8 mouse cellular contexts compared by ENCODE assay signal in the genomic region with DNA sequence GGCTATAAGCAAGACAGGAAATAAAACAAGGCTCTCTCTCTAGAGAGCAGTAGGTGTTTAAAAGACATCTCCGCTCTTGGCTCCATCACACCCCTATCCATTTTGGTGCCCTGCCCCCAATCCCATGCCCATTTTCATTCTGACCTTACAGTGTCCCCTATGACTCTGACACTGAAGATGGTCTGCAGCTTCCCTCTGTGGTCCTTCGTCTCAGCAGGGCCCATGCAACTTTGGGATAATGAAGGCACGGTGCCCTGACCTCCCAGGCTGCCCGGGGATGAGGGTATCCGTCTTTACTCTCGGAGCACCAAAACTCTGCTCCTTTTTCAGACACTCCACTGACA. TPM values are rescaled to one million over a fixed set of nuclear protein-coding genes. Genes with fewer than 3 reads are reported as not detected.
DNase-seq lines count a peak whose midpoint lies in the region; ATAC-seq and TF ChIP-seq lines count a peak whose summit lies in the region.
"Had no signal": no experiment of that assay in that cellular context is flagged by ENCODE, and none has a peak within 500 bp of the region (broad histone marks: within the 10 kb centered on the region; RNA-seq: fewer than 3 reads in every experiment).

No protein-coding gene starts in this region.

- no peak overlapping the region for H3K4me2 ChIP-seq in hindbrain, embryonic 11.5 days (replicated peaks; ENCODE audit: low read depth, low read length)
- peak overlapping the region; percentile 80 for H3K4me2 ChIP-seq in heart, embryonic 14.5 days (ENCODE audit: low read length)
- H3K4me2 ChIP-seq in liver, embryonic 14.5 days (ENCODE audit: low read depth): peak overlapping the region; percentile 86

- 79% methylated on average over 6 of the region's 6 CpGs for WGBS in hindbrain, embryonic 10.5 days
- 80% methylated on average over 6 of the region's 6 CpGs for WGBS in hindbrain, embryonic 11.5 days
- 80% methylated on average over 6 of the region's 6 CpGs for WGBS in heart, embryonic 14.5 days
- WGBS in liver, embryonic 14.5 days (ENCODE audit: insufficient replicate concordance): 70% methylated on average over 6 of the region's 6 CpGs

- peak overlapping the region; percentile 96 for H3K27ac ChIP-seq in hindbrain, embryonic 10.5 days
- H3K27ac ChIP-seq in hindbrain, embryonic 11.5 days (ENCODE audit: low read depth, low read length): no peak overlapping the region
- peak overlapping the region in 1 of 2 experiments; percentile 99; a peak in 3 of 4 replicates for H3K27ac ChIP-seq in heart, embryonic 14.5 days (replicated peaks in 1 of 2; ENCODE audit: control insufficient read depth in 1 of 2, insufficient read depth in 1 of 2, low read depth in 2 of 2, low read length in 2 of 2)
- H3K27ac ChIP-seq in liver, embryonic 14.5 days: no peak overlapping the region

- DNase-seq in hindbrain, embryonic 10.5 days (ENCODE audit: low spot score): no peak
- DNase-seq in hindbrain, embryonic 11.5 days (ENCODE audit: low spot score): no peak
- DNase-seq in liver, embryonic 14.5 days (ENCODE audit: low read depth in 3 of 3, low spot score in 3 of 3): no peak
- DNase-seq in adrenal gland, adult 2 months: no peak
- DNase-seq in urinary bladder, postnatal 4 days (ENCODE audit: low spot score in 2 of 2): no peak

- H3K36me3 ChIP-seq in hindbrain, embryonic 10.5 days: no peaks in the 10 kb centered on the region
- no peaks in the 10 kb centered on the region for H3K36me3 ChIP-seq in hindbrain, embryonic 11.5 days (ENCODE audit: control insufficient read depth, insufficient read depth, low read length)
- no peaks in the 10 kb centered on the region for H3K36me3 ChIP-seq in E14TG2a.4 (ENCODE audit: insufficient read depth, low read length)
- H3K36me3 ChIP-seq in heart, embryonic 14.5 days (ENCODE audit: control insufficient read depth, insufficient read depth, low read length): no peaks in the 10 kb centered on the region
- H3K36me3 ChIP-seq in liver, embryonic 14.5 days (replicated peaks; ENCODE audit: control insufficient read depth, insufficient read depth, low read depth): no peaks in the 10 kb centered on the region

- TF ChIP-seq CTCF in E14TG2a.4 (conservative IDR thresholded peaks at IDR 0.05; ENCODE audit: low read length): no peak
- no peak for TF ChIP-seq CTCF in liver, embryonic 14.5 days (IDR thresholded peaks at IDR 0.05; ENCODE audit: low read depth)

- peaks cover 34% of the 10 kb centered on the region for H3K4me1 ChIP-seq in hindbrain, embryonic 10.5 days (replicated peaks)
- H3K4me1 ChIP-seq in hindbrain, embryonic 11.5 days (replicated peaks; ENCODE audit: control insufficient read depth, insufficient read depth, low read length): no peaks in the 10 kb centered on the region
- peaks cover 57% of the 10 kb centered on the region for H3K4me1 ChIP-seq in E14TG2a.4 (replicated peaks; ENCODE audit: low read depth, low read length)
- peaks cover 25 to 36% of the 10 kb centered on the region in 2 experiments for H3K4me1 ChIP-seq in heart, embryonic 14.5 days (ENCODE audit: control insufficient read depth in 2 of 2, insufficient read depth in 2 of 2, low read length in 2 of 2)
- peaks cover 6 to 43% of the 10 kb centered on the region in 2 experiments for H3K4me1 ChIP-seq in liver, embryonic 14.5 days (replicated peaks; ENCODE audit: control insufficient read depth in 2 of 2, insufficient read depth in 2 of 2, low read length in 1 of 2)

- TF ChIP-seq EP300 in liver, embryonic 14.5 days (IDR thresholded peaks at IDR 0.05; ENCODE audit: low read depth): no peak

- no peak for ATAC-seq in hindbrain, embryonic 11.5 days (ENCODE audit: low FRiP score)
- no peak for ATAC-seq in heart, embryonic 14.5 days (ENCODE audit: insufficient number of reproducible peaks, insufficient read depth, low FRiP score, low read depth)
- ATAC-seq in liver, embryonic 14.5 days (ENCODE audit: insufficient read depth): no peak

- no peaks in the 10 kb centered on the region for H3K9me3 ChIP-seq in hindbrain, embryonic 10.5 days
- H3K9me3 ChIP-seq in hindbrain, embryonic 11.5 days (ENCODE audit: control insufficient read depth, low read length): no peaks in the 10 kb centered on the region
- no peaks in the 10 kb centered on the region for H3K9me3 ChIP-seq in E14TG2a.4 (ENCODE audit: low read length)
- H3K9me3 ChIP-seq in heart, embryonic 14.5 days (ENCODE audit: control insufficient read depth, low read length): 0 out of 2 replicates have a peak, but pooled peaks cover 2% of the 10 kb centered on the region
- H3K9me3 ChIP-seq in liver, embryonic 14.5 days (ENCODE audit: control insufficient read depth, low read length): no peaks in the 10 kb centered on the region
- H3K9me3 ChIP-seq: G1E had no signal

- H3K4me3 ChIP-seq in hindbrain, embryonic 10.5 days: peak overlapping the region; percentile 81; the same call in 1 of the 2 replicates
- H3K4me3 ChIP-seq in hindbrain, embryonic 11.5 days (ENCODE audit: low read depth, low read length): no peak overlapping the region
- peak overlapping the region; percentile 87 for H3K4me3 ChIP-seq in E14TG2a.4 (replicated peaks; ENCODE audit: low read length)
- peak overlapping the region in 1 of 2 experiments; percentile 67; a peak in 1 of 4 replicates for H3K4me3 ChIP-seq in heart, embryonic 14.5 days (ENCODE audit: control insufficient read depth in 1 of 2, insufficient read depth in 1 of 2, low read depth in 1 of 2, low read length in 2 of 2)
- H3K4me3 ChIP-seq in liver, embryonic 14.5 days (ENCODE audit: insufficient read depth in 1 of 2, low read depth in 2 of 2, low read length in 2 of 2): 0 out of 4 replicates have a peak overlapping the region, but pooled peaks of 1 of the 2 experiments have one; percentile 54

- H3K27me3 ChIP-seq in hindbrain, embryonic 10.5 days (ENCODE audit: insufficient read depth, poor library complexity, severe bottlenecking): peaks cover 11% of the 10 kb centered on the region
- no peaks in the 10 kb centered on the region for H3K27me3 ChIP-seq in hindbrain, embryonic 11.5 days (ENCODE audit: control insufficient read depth, insufficient read depth, low read length)
- peaks cover 20% of the 10 kb centered on the region for H3K27me3 ChIP-seq in E14TG2a.4 (ENCODE audit: insufficient read depth, low read length)
- no peaks in the 10 kb centered on the region for H3K27me3 ChIP-seq in heart, embryonic 14.5 days (ENCODE audit: control insufficient read depth, insufficient read depth, low read length)
- H3K27me3 ChIP-seq in liver, embryonic 14.5 days (ENCODE audit: control insufficient read depth, insufficient read depth, low read length): no peaks in the 10 kb centered on the region

- H3K9ac ChIP-seq in hindbrain, embryonic 11.5 days (ENCODE audit: low read depth, low read length): no peak overlapping the region
- H3K9ac ChIP-seq in heart, embryonic 14.5 days (ENCODE audit: low read length): peak overlapping the region; percentile 93
- no peak overlapping the region for H3K9ac ChIP-seq in liver, embryonic 14.5 days (replicated peaks)

RNA-seq across cellular contexts. Expression of gene H6pd, which starts 0.7 kb away (rescaled TPM):
- polyA plus RNA-seq in hindbrain, embryonic 10.5 days (2016; fragmentation: Nextera tagmentation; extraction: Ambion mirVana): 4.8 and 5.6 TPM in 2 replicates
- 2.1 and 2.8 TPM in 2 replicates for polyA plus RNA-seq in hindbrain, embryonic 11.5 days (2014; fragmentation: Nextera tagmentation; extraction: Ambion mirVana)
- polyA plus RNA-seq in heart, embryonic 14.5 days (2014; fragmentation: Nextera tagmentation; extraction: Ambion mirVana): 8.6 and 8.9 TPM in 2 replicates
- 8.3 and 9.6 TPM in 2 replicates for polyA plus RNA-seq in liver, embryonic 14.5 days (2012; rRNA removed)
- 7.9 and 9.1 TPM in 2 replicates for polyA plus RNA-seq in liver, embryonic 14.5 days (2014; fragmentation: Nextera tagmentation; extraction: Ambion mirVana)
- total RNA-seq in adrenal gland, adult 2 months (2021): 100 to 1,000 TPM; 120 to 197 TPM
- polyA plus RNA-seq in adrenal gland, adult 2 months (2012; rRNA removed): 146 and 154 TPM in 2 replicates

RNA-seq across cellular contexts. Expression of gene Spsb1, which starts 54.7 kb away (rescaled TPM):
- 10.7 and 12.0 TPM in 2 replicates for polyA plus RNA-seq in hindbrain, embryonic 10.5 days (2016; fragmentation: Nextera tagmentation; extraction: Ambion mirVana)
- 11.7 and 12.0 TPM in 2 replicates for polyA plus RNA-seq in hindbrain, embryonic 11.5 days (2014; fragmentation: Nextera tagmentation; extraction: Ambion mirVana)
- 6.0 and 6.3 TPM in 2 replicates for polyA plus RNA-seq in heart, embryonic 14.5 days (2014; fragmentation: Nextera tagmentation; extraction: Ambion mirVana)
- 0.23 and 0.25 TPM in 2 replicates for polyA plus RNA-seq in liver, embryonic 14.5 days (2012; rRNA removed)
- polyA plus RNA-seq in liver, embryonic 14.5 days (2014; fragmentation: Nextera tagmentation; extraction: Ambion mirVana): 0.46 and 0.56 TPM in 2 replicates
- 10 to 100 TPM; 22.2 to 29.5 TPM for total RNA-seq in adrenal gland, adult 2 months (2021)
- polyA plus RNA-seq in adrenal gland, adult 2 months (2012; rRNA removed): 26.3 and 26.9 TPM in 2 replicates
- total RNA-seq: G1E had no signal

Comparison
In these comparisons a context has a peak if more than half of its experiments do, and no peak if none do; other contexts are left out.
1. RNA of gene H6pd, which starts 0.7 kb away (polyA plus RNA-seq): 146 to 154 TPM in adrenal gland, adult 2 months; 8.6 to 8.9 TPM in heart, embryonic 14.5 days, 7.9 to 9.6 TPM in liver, embryonic 14.5 days, 4.8 to 5.6 TPM in hindbrain, embryonic 10.5 days and 2.1 to 2.8 TPM in hindbrain, embryonic 11.5 days; every median in the first group is over 10 times any median in the second.